In genomic region chr12:59105914-59106313, GRCm38 (mm10) we compare ENCODE assay signal across 22 mouse cellular contexts. TPM values are rescaled to one million over a fixed set of nuclear protein-coding genes. Genes with fewer than 3 reads are reported as not detected.
DNase-seq lines count a peak whose midpoint lies in the region; ATAC-seq and TF ChIP-seq lines count a peak whose summit lies in the region.
"Had no signal": no experiment of that assay in that cellular context is flagged by ENCODE, and none has a peak within 500 bp of the region (broad histone marks: within the 10 kb centered on the region; RNA-seq: fewer than 3 reads in every experiment).

No protein-coding gene starts in this region.

- H3K9ac ChIP-seq in kidney, embryonic 15.5 days = no peak overlapping the region
- no peak overlapping the region for H3K9ac ChIP-seq in intestine, embryonic 15.5 days
- no peak overlapping the region for H3K9ac ChIP-seq in intestine, postnatal 0 days (ENCODE audit: low read depth, low read length)
- H3K9ac ChIP-seq in liver, embryonic 16.5 days (ENCODE audit: low read depth, low read length) = no peak overlapping the region
- H3K9ac ChIP-seq: embryonic facial prominence, embryonic 12.5 days; forebrain, embryonic 12.5 days; hindbrain, embryonic 15.5 days; limb, embryonic 15.5 days; midbrain, embryonic 15.5 days; neural tube, embryonic 12.5 days had no signal

- H3K27ac ChIP-seq in kidney, embryonic 15.5 days = no peak overlapping the region
- H3K27ac ChIP-seq in intestine, embryonic 15.5 days = no peak overlapping the region
- H3K27ac ChIP-seq in intestine, postnatal 0 days (ENCODE audit: low read depth, low read length) = peak overlapping the region; percentile 75
- H3K27ac ChIP-seq in liver, embryonic 16.5 days (ENCODE audit: low read length) = peak overlapping the region; percentile 36; the same call in 1 of the 2 replicates
- no peak overlapping the region for H3K27ac ChIP-seq in limb, embryonic 10.5 days
- H3K27ac ChIP-seq: embryonic facial prominence, embryonic 12.5 days; forebrain, embryonic 12.5 days; gastrocnemius, adult 2 months; hindbrain, embryonic 15.5 days; limb, embryonic 15.5 days; macrophage; midbrain, embryonic 15.5 days; neural tube, embryonic 12.5 days had no signal

- no peak overlapping the region for H3K4me3 ChIP-seq in kidney, embryonic 15.5 days (replicated peaks)
- no peak overlapping the region for H3K4me3 ChIP-seq in intestine, embryonic 15.5 days (replicated peaks)
- no peak overlapping the region for H3K4me3 ChIP-seq in intestine, postnatal 0 days (ENCODE audit: low read depth, low read length)
- no peak overlapping the region for H3K4me3 ChIP-seq in liver, embryonic 16.5 days (ENCODE audit: low read depth, low read length)
- H3K4me3 ChIP-seq in limb, embryonic 10.5 days = no peak overlapping the region
- H3K4me3 ChIP-seq: embryonic facial prominence, embryonic 12.5 days; forebrain, embryonic 12.5 days; gastrocnemius, adult 2 months; hindbrain, embryonic 15.5 days; limb, embryonic 15.5 days; midbrain, embryonic 15.5 days; neural tube, embryonic 12.5 days had no signal

- TF ChIP-seq CTCF in intestine, postnatal 0 days (IDR thresholded peaks at IDR 0.05; ENCODE audit: low read depth) = no peak

- H3K27me3 ChIP-seq in kidney, embryonic 15.5 days = no peaks in the 10 kb centered on the region
- H3K27me3 ChIP-seq in intestine, embryonic 15.5 days (replicated peaks) = no peaks in the 10 kb centered on the region
- H3K27me3 ChIP-seq in intestine, postnatal 0 days (replicated peaks; ENCODE audit: control insufficient read depth, insufficient read depth, low read length) = no peaks in the 10 kb centered on the region
- no peaks in the 10 kb centered on the region for H3K27me3 ChIP-seq in liver, embryonic 16.5 days (ENCODE audit: control insufficient read depth, insufficient read depth, low read depth, low read length)
- no peaks in the 10 kb centered on the region for H3K27me3 ChIP-seq in limb, embryonic 10.5 days (ENCODE audit: low read depth, poor library complexity, severe bottlenecking)
- H3K27me3 ChIP-seq: embryonic facial prominence, embryonic 12.5 days; forebrain, embryonic 12.5 days; hindbrain, embryonic 15.5 days; limb, embryonic 15.5 days; midbrain, embryonic 15.5 days; neural tube, embryonic 12.5 days had no signal

- no peaks in the 10 kb centered on the region for H3K9me3 ChIP-seq in kidney, embryonic 15.5 days (replicated peaks)
- no peaks in the 10 kb centered on the region for H3K9me3 ChIP-seq in intestine, embryonic 15.5 days
- no peaks in the 10 kb centered on the region for H3K9me3 ChIP-seq in intestine, postnatal 0 days (ENCODE audit: control insufficient read depth)
- no peaks in the 10 kb centered on the region for H3K9me3 ChIP-seq in liver, embryonic 16.5 days (replicated peaks; ENCODE audit: control insufficient read depth, low read length)
- no peaks in the 10 kb centered on the region for H3K9me3 ChIP-seq in limb, embryonic 10.5 days (replicated peaks)
- H3K9me3 ChIP-seq: embryonic facial prominence, embryonic 12.5 days; forebrain, embryonic 12.5 days; hindbrain, embryonic 15.5 days; limb, embryonic 15.5 days; midbrain, embryonic 15.5 days; neural tube, embryonic 12.5 days had no signal

- H3K4me2 ChIP-seq in kidney, embryonic 15.5 days = no peak overlapping the region
- H3K4me2 ChIP-seq in intestine, embryonic 15.5 days (replicated peaks) = no peak overlapping the region
- no peak overlapping the region for H3K4me2 ChIP-seq in intestine, postnatal 0 days (replicated peaks; ENCODE audit: low read depth)
- H3K4me2 ChIP-seq in liver, embryonic 16.5 days (ENCODE audit: low read depth, low read length) = no peak overlapping the region
- H3K4me2 ChIP-seq: embryonic facial prominence, embryonic 12.5 days; forebrain, embryonic 12.5 days; heart, embryonic 11.5 days; hindbrain, embryonic 15.5 days; limb, embryonic 15.5 days; midbrain, embryonic 15.5 days; neural tube, embryonic 12.5 days had no signal

- intact Hi-C loops in gastrocnemius, postnatal 14 days (cut with DNase I; ENCODE audit: low total_unique reads) = no loop called here

- no peaks in the 10 kb centered on the region for H3K4me1 ChIP-seq in kidney, embryonic 15.5 days
- H3K4me1 ChIP-seq in intestine, embryonic 15.5 days (replicated peaks) = 0 out of 2 replicates have a peak, but pooled peaks cover 3% of the 10 kb centered on the region
- H3K4me1 ChIP-seq in intestine, postnatal 0 days (replicated peaks; ENCODE audit: control insufficient read depth, insufficient read depth, low read length) = no peaks in the 10 kb centered on the region
- no peaks in the 10 kb centered on the region for H3K4me1 ChIP-seq in liver, embryonic 16.5 days (ENCODE audit: control insufficient read depth, low read depth, low read length)
- H3K4me1 ChIP-seq in limb, embryonic 10.5 days = no peaks in the 10 kb centered on the region
- H3K4me1 ChIP-seq: embryonic facial prominence, embryonic 12.5 days; forebrain, embryonic 12.5 days; hindbrain, embryonic 15.5 days; limb, embryonic 15.5 days; midbrain, embryonic 15.5 days; neural tube, embryonic 12.5 days had no signal

- 73% methylated on average over 6 of the region's 6 CpGs for WGBS in kidney, embryonic 15.5 days
- WGBS in intestine, embryonic 15.5 days = 67% methylated on average over 6 of the region's 6 CpGs
- 46% methylated on average over 6 of the region's 6 CpGs for WGBS in intestine, postnatal 0 days
- 59% methylated on average over 6 of the region's 6 CpGs for WGBS in liver, embryonic 16.5 days (ENCODE audit: insufficient replicate concordance)
- WGBS in limb, embryonic 10.5 days = 91% methylated on average over 6 of the region's 6 CpGs

- H3K36me3 ChIP-seq in kidney, embryonic 15.5 days = no peaks in the 10 kb centered on the region
- no peaks in the 10 kb centered on the region for H3K36me3 ChIP-seq in intestine, embryonic 15.5 days
- H3K36me3 ChIP-seq in intestine, postnatal 0 days (ENCODE audit: control insufficient read depth, insufficient read depth) = peaks cover 7% of the 10 kb centered on the region; the same call in 1 of the 2 replicates
- no peaks in the 10 kb centered on the region for H3K36me3 ChIP-seq in liver, embryonic 16.5 days (ENCODE audit: control insufficient read depth, insufficient read depth)
- H3K36me3 ChIP-seq in limb, embryonic 10.5 days = no peaks in the 10 kb centered on the region
- H3K36me3 ChIP-seq: embryonic facial prominence, embryonic 12.5 days; forebrain, embryonic 12.5 days; hindbrain, embryonic 15.5 days; limb, embryonic 15.5 days; midbrain, embryonic 15.5 days; neural tube, embryonic 12.5 days had no signal

- ATAC-seq in kidney, embryonic 15.5 days (replicated peaks; ENCODE audit: low FRiP score) = no peak; the same call in 1 of the 2 replicates
- ATAC-seq in intestine, embryonic 15.5 days = peak; percentile 80
- peak; percentile 89 for ATAC-seq in intestine, postnatal 0 days
- ATAC-seq in liver, embryonic 16.5 days (ENCODE audit: low read depth) = peak; percentile 98
- ATAC-seq: lung, postnatal 0 days; midbrain, embryonic 15.5 days had no signal

- peak; percentile 88 for DNase-seq in kidney, adult 9 months
- no peak for DNase-seq in gastrocnemius, postnatal 14 days
- no peak for DNase-seq in limb, embryonic 10.5 days (ENCODE audit: low spot score)
- DNase-seq: adrenal gland, adult 8-10 months; cerebellum, adult 18-20 months; cerebellum, postnatal 14 days; gastrocnemius, adult 2 months; layer of hippocampus, adult 9-11 months; thymus, adult 18-20 months had no signal

RNA-seq across cellular contexts. Expression of gene Mia2, which starts 10.3 kb away (rescaled TPM):
- polyA plus RNA-seq in kidney, embryonic 15.5 days (2015; fragmentation: Nextera tagmentation; extraction: Ambion mirVana) = 70.5 and 75.2 TPM in 2 replicates
- 84.2 and 102 TPM in 2 replicates for polyA plus RNA-seq in intestine, embryonic 15.5 days (2015; fragmentation: Nextera tagmentation; extraction: Ambion mirVana)
- polyA plus RNA-seq in intestine, postnatal 0 days (2015; fragmentation: Nextera tagmentation; extraction: Ambion mirVana) = 131 and 137 TPM in 2 replicates
- 53.3 and 56.2 TPM in 2 replicates for polyA plus RNA-seq in liver, embryonic 16.5 days (2015; fragmentation: Nextera tagmentation; extraction: Ambion mirVana)
- 10 to 100 TPM; 62.5 to 69.8 TPM for total RNA-seq in gastrocnemius, postnatal 14 days (2021)
- 48.6 and 56.4 TPM in 2 replicates for polyA plus RNA-seq in limb, embryonic 10.5 days (2016; fragmentation: Nextera tagmentation; extraction: Ambion mirVana)

RNA-seq across cellular contexts. Expression of gene Pnn, which starts 39.2 kb away (rescaled TPM):
- polyA plus RNA-seq in kidney, embryonic 15.5 days (2015; fragmentation: Nextera tagmentation; extraction: Ambion mirVana) = 105 and 114 TPM in 2 replicates
- polyA plus RNA-seq in intestine, embryonic 15.5 days (2015; fragmentation: Nextera tagmentation; extraction: Ambion mirVana) = 81.7 and 90.8 TPM in 2 replicates
- polyA plus RNA-seq in intestine, postnatal 0 days (2015; fragmentation: Nextera tagmentation; extraction: Ambion mirVana) = 27.1 and 36.2 TPM in 2 replicates
- polyA plus RNA-seq in liver, embryonic 16.5 days (2015; fragmentation: Nextera tagmentation; extraction: Ambion mirVana) = 25.1 and 32.1 TPM in 2 replicates
- total RNA-seq in gastrocnemius, postnatal 14 days (2021) = 10 to 100 TPM; 14.9 to 18.2 TPM
- polyA plus RNA-seq in limb, embryonic 10.5 days (2016; fragmentation: Nextera tagmentation; extraction: Ambion mirVana) = 97.8 and 113 TPM in 2 replicates

RNA-seq across cellular contexts. Expression of gene Trappc6b, which starts 44.6 kb away (rescaled TPM):
- 91.2 and 91.8 TPM in 2 replicates for polyA plus RNA-seq in kidney, embryonic 15.5 days (2015; fragmentation: Nextera tagmentation; extraction: Ambion mirVana)
- polyA plus RNA-seq in intestine, embryonic 15.5 days (2015; fragmentation: Nextera tagmentation; extraction: Ambion mirVana) = 79.1 and 84.2 TPM in 2 replicates
- 86.9 and 89.9 TPM in 2 replicates for polyA plus RNA-seq in intestine, postnatal 0 days (2015; fragmentation: Nextera tagmentation; extraction: Ambion mirVana)
- polyA plus RNA-seq in liver, embryonic 16.5 days (2015; fragmentation: Nextera tagmentation; extraction: Ambion mirVana) = 45.9 and 51.2 TPM in 2 replicates
- total RNA-seq in gastrocnemius, postnatal 14 days (2021) = 10 to 100 TPM; 29.9 to 33.7 TPM
- polyA plus RNA-seq in limb, embryonic 10.5 days (2016; fragmentation: Nextera tagmentation; extraction: Ambion mirVana) = 61.6 and 74.4 TPM in 2 replicates

Comparison
In these comparisons a context has a peak if more than half of its experiments do, and no peak if none do; other contexts are left out.
1. H3K27ac ChIP-seq: peak in intestine, postnatal 0 days (single experiment) and liver, embryonic 16.5 days (single experiment); none in kidney, embryonic 15.5 days (single experiment), intestine, embryonic 15.5 days (single experiment) and limb, embryonic 10.5 days (single experiment).